Mouse (Mus musculus): ENCODE data around the gene Mlf2. TPM values are rescaled to one million over a fixed set of nuclear protein-coding genes. Genes with fewer than 3 reads are reported as not detected.
A peak's percentile ranks its signal among the peaks of the same experiment; 100 is the strongest.

Mlf2 gene
- total RNA-seq, 2 experiments from 2014 or later = 201 to 209 TPM

DNA sequence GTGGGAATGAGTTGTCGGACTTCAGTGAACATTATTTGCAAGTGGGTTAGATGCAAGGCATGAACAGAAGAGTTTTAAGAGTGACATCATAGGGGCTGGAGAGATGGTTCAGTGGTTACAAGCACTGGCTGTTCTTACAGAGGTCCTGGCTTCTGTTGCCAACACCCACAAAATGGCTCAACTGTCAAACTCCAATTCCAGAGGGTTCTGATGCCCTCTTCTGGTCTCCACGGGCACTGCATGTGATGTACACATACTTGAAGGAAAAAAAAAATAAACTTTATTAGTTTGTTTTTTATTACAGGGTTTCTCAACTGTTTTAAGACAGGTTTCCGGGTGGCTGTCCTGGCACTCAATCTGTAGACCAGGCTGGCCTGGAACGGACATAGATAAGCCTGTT is 36.6 kb downstream of the Mlf2 start:
- DNase-seq = peak in 1 of 2 experiments; percentile 39
- intact Hi-C loops (cut with DNase I) = no loop called here

Other genes starting within 250 kb of the Mlf2 start
- 10 to 100 TPM; 51.9 to 53.8 TPM for gene Emg1, start 219.2 kb upstream of the Mlf2 start, total RNA-seq (2021)
- gene Phb2, start 219.1 kb upstream of the Mlf2 start, total RNA-seq (2021) = 100 to 1,000 TPM; 140 to 161 TPM
- 1 to 10 TPM in 1 of 2 experiments, under 1 TPM in 1; 0.64 to 2.5 TPM for gene Ptpn6, start 192.7 kb upstream of the Mlf2 start, total RNA-seq (2021)
- 100 to 1,000 TPM; 150 to 160 TPM for gene Grcc10, start 190.0 kb upstream of the Mlf2 start, total RNA-seq (2021)
- gene Gm45234, start 175.4 kb upstream of the Mlf2 start, total RNA-seq (2021) = under 1 TPM in 1 of 2 experiments, not detected in 1; 0.08 TPM
- 10 to 100 TPM; 38.3 to 40.7 TPM for gene Atn1, start 174.9 kb upstream of the Mlf2 start, total RNA-seq (2021)
- gene Eno2, start 161.7 kb upstream of the Mlf2 start, total RNA-seq (2021) = 1 to 10 TPM; 1.4 to 1.8 TPM
- under 1 TPM in 1 of 2 experiments, not detected in 1; 0.18 TPM for gene Lrrc23, start 151.7 kb upstream of the Mlf2 start, total RNA-seq (2021)
- gene Spsb2, start 122.7 kb upstream of the Mlf2 start, total RNA-seq (2021) = 1 to 10 TPM; 2.3 to 2.5 TPM
- gene Tpi1, start 117.1 kb upstream of the Mlf2 start, total RNA-seq (2021) = 1,000 to 10,000 TPM; 2,608 to 3,105 TPM
- gene Usp5, start 101.9 kb upstream of the Mlf2 start, total RNA-seq (2021) = 10 to 100 TPM; 41.7 to 43.2 TPM
- 1 to 10 TPM; 1.5 to 1.8 TPM for gene Cdca3, start 101.8 kb upstream of the Mlf2 start, total RNA-seq (2021)
- 1 to 10 TPM; 1.2 to 1.6 TPM for gene Gnb3, start 91.1 kb upstream of the Mlf2 start, total RNA-seq (2021)
- gene P3h3, start 73.6 kb upstream of the Mlf2 start, total RNA-seq (2021) = 1 to 10 TPM; 7.5 to 7.9 TPM
- gene Gpr162, start 67.4 kb upstream of the Mlf2 start, total RNA-seq (2021) = under 1 TPM; 0.12 to 0.23 TPM
- 1 to 10 TPM in 1 of 2 experiments, not detected in 1; 2.8 TPM for gene Cd4, start 43.2 kb upstream of the Mlf2 start, total RNA-seq (2021)
- gene Lag3, start 19.7 kb upstream of the Mlf2 start, total RNA-seq (2021) = under 1 TPM in 1 of 2 experiments, not detected in 1; 0.25 TPM
- 100 to 1,000 TPM; 101 to 129 TPM for gene Ptms, start 11.3 kb upstream of the Mlf2 start, total RNA-seq (2021)
- 100 to 1,000 TPM in 1 of 2 experiments, 10 to 100 TPM in 1; 98.3 to 107 TPM for gene Cops7a, start 34.2 kb downstream of the Mlf2 start, total RNA-seq (2021)
- 1 to 10 TPM in 1 of 2 experiments, under 1 TPM in 1; 0.10 to 1.3 TPM for gene Pianp, start 65.3 kb downstream of the Mlf2 start, total RNA-seq (2021)
- 10 to 100 TPM; 20.3 to 22.8 TPM for gene Zfp384, start 77.8 kb downstream of the Mlf2 start, total RNA-seq (2021)
- gene Ing4, start 108.4 kb downstream of the Mlf2 start, total RNA-seq (2021) = 10 to 100 TPM; 26.4 to 31.1 TPM
- 1 to 10 TPM; 2.5 to 2.7 TPM for gene Acrbp, start 118.3 kb downstream of the Mlf2 start, total RNA-seq (2021)
- not detected for gene Lpar5, start 136.5 kb downstream of the Mlf2 start, total RNA-seq (2021)
- gene Chd4, start 164.6 kb downstream of the Mlf2 start, total RNA-seq (2021) = 10 to 100 TPM; 67.6 to 72.2 TPM
- gene Nop2, start 200.5 kb downstream of the Mlf2 start, total RNA-seq (2021) = 10 to 100 TPM; 14.6 to 19.0 TPM
- 10 to 100 TPM; 11.6 to 12.3 TPM for gene Iffo1, start 213.9 kb downstream of the Mlf2 start, total RNA-seq (2021)
- over 10,000 TPM; 11,568 to 13,182 TPM for gene Gapdh, start 235.1 kb downstream of the Mlf2 start, total RNA-seq (2021)